Mouse (Mus musculus) ES-Bruce4 (cell line): Measurements from ENCODE around the gene Krtcap2. TPM values are rescaled to one million over a fixed set of nuclear protein-coding genes. Genes with fewer than 3 reads are reported as not detected.
A peak's percentile ranks its signal among the peaks of the same experiment; 100 is the strongest.

Source experiments
- H3K27ac ChIP-seq: 2 replicates; pipeline ENCODE4 v1.5.1; 2012; ENCODE audit warnings: low read length, inconsistent platforms; ENCODE audit not compliant: insufficient read depth
- H3K27me3 ChIP-seq: 2 replicates; pipeline ENCODE4 v1.6.1; 2012; ENCODE audit warnings: mild to moderate bottlenecking, low read length, inconsistent platforms; ENCODE audit not compliant: control insufficient read depth, poor library complexity, insufficient read depth, severe bottlenecking
- H3K36me3 ChIP-seq: 2 replicates; pipeline ENCODE4 v1.6.1; 2012; ENCODE audit warnings: inconsistent platforms, mild to moderate bottlenecking, low read length, moderate library complexity; ENCODE audit not compliant: control insufficient read depth, poor library complexity, insufficient read depth, severe bottlenecking
- H3K4me1 ChIP-seq: one replicate; pipeline ENCODE4 v1.8.1; 2011; ENCODE audit warnings: low read length; ENCODE audit not compliant: control insufficient read depth, insufficient read depth
- H3K4me3 ChIP-seq: 2 replicates; pipeline ENCODE4 v1.5.1; 2011; ENCODE audit warnings: low read depth, mild to moderate bottlenecking, low read length
- H3K9ac ChIP-seq: 2 replicates; pipeline ENCODE4 v1.6.1; 2012; ENCODE audit warnings: low read depth, mild to moderate bottlenecking, inconsistent platforms; ENCODE audit not compliant: poor library complexity, severe bottlenecking
- H3K9me3 ChIP-seq: replicated peaks from 2 replicates; pipeline ENCODE4 v1.6.1; 2012; ENCODE audit warnings: mild to moderate bottlenecking, low read length, inconsistent platforms; ENCODE audit not compliant: control insufficient read depth, poor library complexity, insufficient read depth, severe bottlenecking
- CTCF ChIP-seq: IDR thresholded peaks from one replicate; pipeline ENCODE4 v1.8.1; 2011; ENCODE audit warnings: low read depth, low read length
- EP300 ChIP-seq: IDR thresholded peaks from 2 replicates; pipeline ENCODE4 v1.6.1; 2011; ENCODE audit warnings: low read depth, low read length; ENCODE audit not compliant: insufficient read depth
- POLR2A ChIP-seq: IDR thresholded peaks from one replicate; pipeline ENCODE4 v1.8.1; 2011; ENCODE audit warnings: low read length; ENCODE audit not compliant: insufficient read depth
- polyA plus RNA-seq: library from polyadenylated mRNA; stranded (reverse); fragments of >200 nt; gene quantifications from 2 replicates; pipeline ENCODE4 v1.2.4, GENCODE M21; 2011; ENCODE audit warnings: low read depth; ENCODE audit not compliant: missing spikeins, insufficient read depth, insufficient read length

The Krtcap2 gene
- polyA plus RNA-seq, 1 experiment, result 163 TPM

GRCm38 (mm10) chr3:89231345-89231744 lies 14.4 kb upstream of the Krtcap2 start:
- no peaks in the 10 kb centered on the region for H3K27me3 ChIP-seq

GRCm38 (mm10) chr3:89231772-89232275 lies 13.9 kb upstream of the Krtcap2 start:
- Histone ChIP-seq H3K4me3 (no peak overlapping the region), H3K9me3 (no peaks in the 10 kb centered on the region), H3K27me3 (no peaks in the 10 kb centered on the region), H3K27ac (no peak overlapping the region), H3K4me1 (no peaks in the 10 kb centered on the region), H3K9ac (no peak overlapping the region), H3K36me3 (no peaks in the 10 kb centered on the region)
- no peak for TF ChIP-seq EP300
- TF ChIP-seq POLR2A, result no peak
- TF ChIP-seq CTCF, result no peak

More at GRCm38 (mm10) chr3:89231345-89231744, 14.4 kb upstream of the Krtcap2 start:
- TF ChIP-seq CTCF (no peak), POLR2A (no peak), EP300 (no peak)
- Histone ChIP-seq H3K4me1 (no peaks in the 10 kb centered on the region), H3K9me3 (no peaks in the 10 kb centered on the region), H3K4me3 (no peak overlapping the region), H3K27ac (no peak overlapping the region), H3K36me3 (no peaks in the 10 kb centered on the region), H3K9ac (no peak overlapping the region)

GRCm38 (mm10) chr3:89232614-89233013 lies 13.2 kb upstream of the Krtcap2 start:
- Histone ChIP-seq H3K27me3 (no peaks in the 10 kb centered on the region), H3K4me1 (no peaks in the 10 kb centered on the region), H3K9me3 (no peaks in the 10 kb centered on the region), H3K36me3 (no peaks in the 10 kb centered on the region), H3K27ac (no peak overlapping the region), H3K9ac (no peak overlapping the region), H3K4me3 (no peak overlapping the region)
- no peak for TF ChIP-seq POLR2A
- TF ChIP-seq CTCF, result no peak
- no peak for TF ChIP-seq EP300

DNA sequence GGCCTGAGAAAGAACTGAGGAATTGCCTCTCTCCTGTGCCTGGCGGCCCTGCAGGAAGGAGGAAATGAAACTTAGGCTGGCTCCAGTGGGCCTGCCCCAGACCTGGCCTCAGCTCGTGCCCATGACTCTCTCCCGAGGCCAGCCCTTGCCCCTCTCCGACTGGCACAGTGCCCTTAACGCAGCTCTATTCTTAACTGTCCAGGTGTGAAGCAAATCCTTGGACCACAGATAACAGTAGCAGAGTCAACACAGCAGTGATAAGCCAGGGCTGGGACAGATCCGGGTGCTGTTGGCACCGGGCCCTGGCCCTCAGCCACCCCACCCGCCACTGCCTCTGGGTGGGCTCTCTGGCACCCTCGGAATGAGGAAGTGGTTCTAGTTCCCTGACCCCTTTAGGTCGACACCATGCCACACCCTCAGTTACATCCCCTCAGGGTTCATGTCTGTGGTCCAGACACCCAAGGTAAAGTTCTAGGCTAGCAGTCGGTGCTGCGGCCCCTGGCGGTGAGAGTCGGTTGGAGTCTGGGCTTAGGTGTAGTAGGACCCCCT lies 12.1 kb upstream of the Krtcap2 start:
- TF ChIP-seq POLR2A (no peak), CTCF (peak; percentile 18)
- Histone ChIP-seq H3K9ac (no peak overlapping the region), H3K36me3 (no peaks in the 10 kb centered on the region), H3K4me1 (no peaks in the 10 kb centered on the region), H3K4me3 (no peak overlapping the region), H3K27ac (no peak overlapping the region), H3K9me3 (no peaks in the 10 kb centered on the region), H3K27me3 (no peaks in the 10 kb centered on the region)

GRCm38 (mm10) chr3:89236516-89236915 lies 9.2 kb upstream of the Krtcap2 start:
- no peaks in the 10 kb centered on the region for H3K27me3 ChIP-seq
- no peaks in the 10 kb centered on the region for H3K9me3 ChIP-seq
- H3K9ac ChIP-seq, result no peak overlapping the region
- no peak for TF ChIP-seq POLR2A
- no peak for TF ChIP-seq EP300
- no peak for TF ChIP-seq CTCF
- H3K27ac ChIP-seq, result no peak overlapping the region
- H3K4me1 ChIP-seq, result no peaks in the 10 kb centered on the region
- H3K36me3 ChIP-seq, result no peaks in the 10 kb centered on the region; the same call in 1 of the 2 replicates
- H3K4me3 ChIP-seq, result no peak overlapping the region

DNA sequence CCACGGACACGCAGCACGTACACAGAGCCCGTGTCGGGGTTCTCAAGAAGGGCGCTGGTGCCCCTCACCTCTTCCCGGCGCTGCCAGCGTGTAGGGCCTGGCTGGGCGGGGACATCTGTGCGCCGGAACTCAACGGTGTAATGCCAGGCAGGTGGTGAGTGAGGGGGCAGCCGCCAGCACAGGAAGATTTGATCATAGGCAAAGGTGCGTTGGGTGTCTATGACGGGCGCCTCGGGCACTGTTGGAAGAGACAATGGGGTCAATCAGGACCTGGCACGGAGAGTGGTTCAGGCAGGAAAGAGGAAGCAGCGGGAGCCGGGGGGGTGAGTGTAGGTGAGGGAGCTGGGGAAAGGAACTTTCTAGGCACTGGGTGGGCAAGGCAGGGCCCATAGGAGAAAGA lies 8.1 kb upstream of the Krtcap2 start:
- Histone ChIP-seq H3K9me3 (no peaks in the 10 kb centered on the region), H3K27me3 (no peaks in the 10 kb centered on the region), H3K27ac (no peak overlapping the region), H3K4me1 (no peaks in the 10 kb centered on the region), H3K4me3 (peak overlapping the region; percentile 2; the same call in 1 of the 2 replicates), H3K36me3 (no peaks in the 10 kb centered on the region; the same call in 1 of the 2 replicates), H3K9ac (no peak overlapping the region)
- no peak for TF ChIP-seq POLR2A
- no peak for TF ChIP-seq EP300
